Mouse (Mus musculus) bone marrow macrophage, adult 2 months (primary cell): ENCODE results near the gene Meltf.

Experiments used
- CTCF ChIP-seq: IDR thresholded peaks from 2 replicates; pipeline ENCODE4 v1.5.1; 2012; ENCODE audit warnings: low read depth, mild to moderate bottlenecking, low read length, moderate library complexity
- POLR2A ChIP-seq: IDR thresholded peaks from 2 replicates; pipeline ENCODE4 v1.6.1; 2012; ENCODE audit warnings: mild to moderate bottlenecking, low read depth, low read length, borderline replicate concordance

- TF ChIP-seq CTCF (no peak), POLR2A (no peak)
These were observed 31.8 kb downstream of the Meltf start for GRCm38 (mm10) chr16:31910281-31910847.
